Mouse (Mus musculus): Measurements from ENCODE around the gene Gm20388.

- no peak for TF ChIP-seq EP300 (IDR thresholded peaks at IDR 0.05; ENCODE audit: low read depth)
- TF ChIP-seq CTCF (IDR thresholded peaks at IDR 0.05; ENCODE audit: low read depth) = no peak
These were observed 3223.6 kb downstream of the Gm20388 start for GRCm38 (mm10) chr8:123134149-123134713.
